Mouse (Mus musculus) heart, adult 9 months (tissue): Measurements from ENCODE around the gene Nr3c2.

ENCODE experiments used
- DNase-seq, 2 experiments: peaks; one replicate each; pipeline ENCODE4 v3.0.0; 2022; ENCODE audit warnings: low spot score in 2 of 2

Gene Nr3c2

DNA sequence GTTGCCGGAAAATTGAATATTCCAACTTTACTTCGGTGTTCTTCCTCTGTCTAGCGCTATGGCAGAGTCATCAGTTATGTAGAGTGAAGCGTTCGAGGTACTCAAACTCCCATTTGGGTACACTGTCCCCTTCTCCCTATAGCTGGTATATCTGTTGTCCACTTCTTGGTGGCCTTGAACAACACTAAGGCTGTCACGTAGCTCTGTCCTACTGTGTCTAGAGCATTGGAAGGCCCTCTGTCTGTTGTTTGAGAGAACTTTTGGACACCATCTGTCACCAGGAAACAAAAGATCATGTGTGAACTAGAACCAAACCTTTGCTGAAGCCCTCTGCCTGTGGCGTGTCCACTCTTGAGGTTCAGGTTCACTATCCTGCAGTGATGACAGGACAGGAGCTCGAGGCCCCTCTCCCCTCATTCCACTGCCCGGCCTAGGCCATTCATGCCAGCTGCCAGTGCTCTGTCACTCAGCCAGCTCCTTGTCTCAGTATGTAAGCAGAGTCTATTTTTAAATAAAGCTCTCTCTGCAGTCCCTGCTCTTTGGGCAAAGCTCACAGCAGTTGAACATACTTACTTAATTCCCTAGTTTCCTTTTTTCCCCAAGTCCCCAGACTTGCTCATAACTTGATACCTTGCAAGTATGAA is 72.6 kb downstream of the Nr3c2 start:
- DNase-seq = peak; percentile 27 to 36

DNA sequence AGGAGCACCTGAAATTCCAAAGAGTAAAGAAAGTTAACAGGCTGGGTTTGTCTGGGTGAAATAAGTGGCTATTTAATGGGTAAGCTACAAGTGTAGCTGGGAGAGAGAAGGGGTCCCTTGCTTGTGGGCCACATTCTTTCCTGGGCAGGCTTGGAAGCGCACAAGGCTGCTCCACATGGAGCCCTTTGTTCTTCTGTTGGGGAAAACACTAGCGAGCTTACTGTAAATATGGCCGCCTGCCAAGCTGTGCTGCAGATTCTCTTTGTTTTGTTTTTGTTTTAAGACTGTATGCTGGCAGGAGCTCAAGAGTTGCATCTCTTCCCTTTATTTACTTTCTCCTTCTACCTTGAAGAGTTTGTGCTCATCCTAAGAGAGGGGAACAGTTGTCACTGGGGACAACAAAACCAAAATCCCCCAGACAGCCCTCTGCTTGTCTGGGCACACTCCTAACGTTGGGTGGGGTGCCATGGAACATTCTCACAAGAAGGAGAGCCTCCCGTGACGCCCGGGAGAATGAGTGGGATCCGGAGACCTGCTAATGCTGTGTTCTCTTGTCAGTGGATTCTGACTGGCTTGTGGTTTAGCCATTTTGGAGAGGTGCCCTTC is 73.8 kb downstream of the Nr3c2 start:
- peak in 1 of 2 experiments; percentile 28 for DNase-seq

DNA sequence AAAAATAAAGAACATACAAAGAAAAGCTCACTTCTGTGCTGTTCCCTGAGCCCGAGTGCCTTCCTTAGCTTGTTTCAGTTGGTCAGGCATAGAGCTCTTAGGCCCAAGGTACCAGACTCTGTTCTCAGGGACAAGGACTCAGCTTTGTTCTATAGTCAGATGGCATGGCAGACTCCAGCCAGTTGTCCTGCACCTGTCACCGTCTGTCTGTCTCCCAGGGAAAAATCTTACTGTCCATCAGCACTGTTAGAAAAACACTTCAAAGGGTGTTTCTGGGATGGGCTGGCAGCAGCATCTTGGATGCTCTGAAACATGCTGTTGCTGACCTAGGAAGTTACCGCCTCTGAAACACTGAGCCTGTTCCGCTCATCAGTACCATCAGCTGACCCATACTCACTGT is 78.7 kb downstream of the Nr3c2 start:
- DNase-seq = no peak

DNA sequence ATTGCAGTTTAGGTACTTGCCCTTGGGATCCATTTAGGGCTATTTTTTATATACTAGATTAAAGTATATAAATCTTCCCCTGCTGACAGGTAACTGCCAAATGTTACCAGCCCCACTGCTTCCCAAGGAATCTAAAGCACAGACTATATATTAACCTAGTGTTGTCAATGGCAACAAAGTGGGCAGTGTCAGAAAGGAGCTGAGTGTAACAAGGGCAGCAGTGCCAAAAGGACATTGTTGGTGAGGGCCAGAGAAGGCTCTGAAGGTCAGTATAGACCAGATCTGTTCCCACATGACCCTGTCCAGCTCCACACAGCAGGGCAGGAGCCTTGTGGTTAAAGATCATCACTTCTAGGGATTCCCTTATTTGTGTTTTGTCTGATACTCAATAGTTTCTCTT is 84.8 kb downstream of the Nr3c2 start:
- no peak for DNase-seq

DNA sequence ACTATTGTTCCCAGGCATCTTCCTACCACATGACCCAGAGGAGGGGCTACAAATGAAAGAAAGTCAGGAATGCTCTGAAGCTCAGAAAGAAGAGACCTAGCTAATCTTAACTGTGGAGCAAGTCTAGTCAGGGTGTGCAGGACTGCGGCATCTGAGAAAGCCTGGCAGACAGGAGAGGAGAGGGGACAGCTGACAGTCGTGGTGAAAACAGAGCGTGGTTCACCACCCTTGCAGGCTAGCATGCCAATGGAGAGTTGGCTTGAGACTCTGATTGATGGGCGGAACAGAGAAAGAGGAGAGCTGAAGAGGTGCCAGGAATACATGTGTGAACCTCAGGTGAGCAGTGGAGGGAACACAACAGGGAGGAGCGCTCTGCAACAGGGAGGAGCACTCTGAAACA is 85.6 kb downstream of the Nr3c2 start:
- DNase-seq = no peak

DNA sequence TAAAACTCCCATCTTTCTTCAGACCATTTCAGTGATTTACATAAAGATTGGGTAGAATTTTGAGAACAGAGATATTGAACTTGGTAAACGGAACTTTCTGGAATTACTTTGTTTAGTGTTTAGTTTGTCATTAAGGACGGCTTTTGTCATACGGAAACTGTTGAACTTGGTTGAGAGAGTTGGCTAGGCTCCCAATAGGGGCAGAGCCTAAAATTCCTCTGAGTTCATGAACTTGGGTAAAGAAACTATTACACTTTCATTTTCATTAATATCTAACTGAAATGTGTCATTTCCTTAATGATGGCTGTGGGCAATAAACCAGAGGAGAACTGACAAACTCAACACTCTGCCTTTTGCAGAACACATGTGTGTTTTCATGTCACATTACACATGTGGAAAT is 88.6 kb downstream of the Nr3c2 start:
- peak in 1 of 2 experiments; percentile 38 for DNase-seq

DNA sequence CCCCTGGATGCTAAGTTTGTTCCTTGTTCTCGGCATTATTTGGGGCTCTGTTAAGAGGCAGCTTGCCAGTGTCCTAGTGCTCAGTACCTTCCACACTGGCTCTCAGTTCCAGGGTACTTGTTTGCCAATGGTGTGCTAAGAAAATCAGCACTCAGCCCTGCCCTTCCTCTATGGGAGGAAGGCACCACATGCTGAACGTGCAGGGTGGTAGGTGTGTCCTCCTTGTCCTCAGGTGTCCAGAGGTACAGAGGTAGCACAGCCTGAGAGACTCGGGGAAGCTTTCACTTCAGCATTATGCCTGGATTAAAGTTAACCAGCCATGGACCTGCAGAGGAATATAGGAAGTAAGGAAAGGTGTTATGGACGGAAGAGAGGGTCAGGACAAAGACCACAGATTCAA is 99.0 kb downstream of the Nr3c2 start:
- DNase-seq = no peak

DNA sequence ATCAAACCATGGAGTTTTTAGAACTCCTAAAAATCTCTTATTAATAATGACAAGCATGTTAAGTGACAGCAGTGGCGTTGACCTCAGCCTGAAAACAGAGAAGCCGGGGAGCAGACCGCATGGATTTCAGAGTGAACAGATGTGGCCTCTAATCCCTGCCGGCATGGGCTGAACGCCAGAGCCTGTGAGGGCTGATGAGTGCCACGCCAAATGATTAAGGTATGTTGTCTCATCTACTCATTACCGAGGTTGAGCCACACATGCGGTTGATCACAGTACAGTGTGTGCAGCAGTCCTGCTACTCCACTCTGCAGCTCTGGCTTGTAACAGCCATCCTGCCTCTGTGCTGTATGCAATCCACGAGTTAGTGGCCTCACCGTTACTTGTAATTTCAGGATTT is 110.2 kb downstream of the Nr3c2 start:
- DNase-seq = peak in 1 of 2 experiments; percentile 19

DNA sequence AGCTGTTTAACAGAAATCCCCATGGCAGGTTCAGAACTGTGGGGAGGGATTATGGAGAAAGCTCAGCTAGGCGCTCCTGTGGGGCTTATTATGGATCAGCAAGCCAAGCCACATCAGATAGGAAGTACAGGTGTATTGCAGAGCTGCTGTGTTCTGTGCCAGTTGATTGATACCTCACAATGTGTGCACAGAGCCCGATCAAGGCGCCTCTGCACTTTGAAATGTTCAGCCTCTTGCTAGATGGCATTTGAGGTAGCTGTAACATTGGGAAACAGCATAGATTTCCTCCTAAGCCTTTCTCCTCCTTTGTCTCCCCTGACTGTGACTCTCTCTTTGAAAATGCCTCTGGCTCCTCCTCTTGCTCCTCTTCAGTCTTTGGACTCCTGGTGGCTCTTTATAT is 112.7 kb downstream of the Nr3c2 start:
- DNase-seq = no peak

DNA sequence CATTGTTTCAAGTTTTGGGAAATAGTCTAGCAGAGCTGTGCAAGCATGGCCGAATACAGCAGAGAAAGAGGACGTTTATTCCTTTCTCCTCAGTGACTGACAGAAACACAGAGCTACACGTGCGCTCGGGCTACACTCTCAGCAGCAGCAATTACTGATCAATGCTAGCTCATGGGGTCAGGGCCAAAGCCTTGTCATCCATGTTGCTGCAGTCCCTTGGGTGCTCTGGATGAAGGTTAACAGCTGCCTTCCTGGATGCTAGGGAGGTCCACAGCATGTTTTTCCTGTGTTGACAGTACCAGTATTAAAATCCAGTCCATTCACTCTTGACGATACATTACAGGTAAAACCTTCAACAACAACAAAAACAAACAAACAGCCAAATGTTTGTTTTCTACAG is 113.4 kb downstream of the Nr3c2 start:
- DNase-seq = peak; percentile 30 to 54

DNA sequence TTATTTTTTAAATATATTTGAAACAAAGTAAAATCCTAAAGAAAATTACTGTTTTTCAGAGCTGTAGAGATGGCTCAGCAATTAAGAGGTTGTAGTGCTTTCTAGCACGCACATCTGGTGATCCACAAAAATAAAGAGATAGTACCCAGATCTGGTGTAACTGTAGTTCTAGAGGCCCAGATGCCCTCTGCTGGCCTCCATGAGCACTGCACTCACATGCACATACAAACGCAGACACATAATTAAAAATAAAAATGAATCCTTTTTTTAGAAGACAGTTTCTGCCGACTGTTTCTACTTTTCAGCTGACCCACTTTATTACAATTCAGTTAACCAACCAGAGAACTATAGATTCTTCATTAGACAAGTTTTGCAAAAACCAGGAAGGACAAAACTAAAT is 117.5 kb downstream of the Nr3c2 start:
- DNase-seq = no peak

DNA sequence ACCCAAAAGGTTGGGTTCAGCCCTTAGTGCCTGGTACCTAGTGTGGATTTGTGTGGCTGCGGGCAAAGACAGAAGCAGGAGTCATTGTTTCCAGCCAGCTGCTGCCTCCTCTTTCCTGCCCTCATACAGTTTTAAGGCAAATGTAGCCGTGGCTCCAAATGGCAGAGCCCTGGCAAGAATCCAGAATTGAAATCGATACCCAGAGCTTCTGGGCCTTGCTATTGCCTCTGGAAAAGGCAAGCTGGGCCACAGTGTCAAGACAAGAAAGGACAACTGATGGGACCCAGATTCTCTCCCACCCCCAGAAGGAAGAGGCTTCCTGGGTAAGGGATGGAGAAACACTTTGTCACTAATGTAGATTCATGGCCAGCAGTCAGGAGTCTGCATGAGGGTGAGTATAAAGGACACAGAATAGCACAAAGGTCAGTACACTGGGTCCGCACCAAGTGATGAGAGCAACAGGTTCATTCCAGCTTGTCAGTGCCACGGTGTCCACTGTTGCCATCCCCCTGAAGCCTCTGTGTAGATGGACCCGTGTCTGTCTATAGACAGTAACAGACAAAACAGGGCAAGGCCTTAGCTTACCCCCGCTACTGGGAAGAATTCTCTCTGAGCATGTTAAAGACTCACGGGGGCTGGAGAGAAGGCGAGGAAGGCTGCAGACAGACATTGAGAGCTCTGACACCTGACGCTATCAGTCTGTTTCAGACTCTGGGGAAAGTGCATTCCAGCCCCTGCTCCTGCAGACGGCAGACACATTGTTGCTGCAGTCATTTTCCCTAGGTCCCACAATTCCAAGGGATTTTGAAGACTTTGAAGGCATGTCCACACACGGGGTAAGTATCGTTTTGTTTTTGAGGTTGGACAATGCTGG is 124.8 kb downstream of the Nr3c2 start:
- no peak for DNase-seq

DNA sequence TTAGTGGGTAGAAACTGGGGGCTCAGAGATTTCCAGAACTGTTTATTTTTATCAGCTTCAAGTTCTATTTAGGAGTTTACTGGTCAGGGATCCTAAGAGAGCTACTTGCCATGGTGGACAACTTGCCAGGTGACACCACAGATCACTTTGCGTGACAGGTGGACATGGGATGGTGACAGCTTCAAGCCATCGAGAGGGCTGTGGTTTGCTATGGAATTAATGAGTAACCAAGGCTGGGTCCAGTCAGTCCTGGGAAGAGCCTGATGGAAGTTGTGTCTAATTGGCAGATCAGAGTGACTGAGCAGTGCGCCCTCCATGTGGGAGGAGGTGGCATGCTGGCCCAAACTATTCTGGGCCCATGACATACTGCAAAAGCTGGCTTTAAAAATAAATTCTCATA is 132.0 kb downstream of the Nr3c2 start:
- DNase-seq = peak in 1 of 2 experiments; percentile 30

DNA sequence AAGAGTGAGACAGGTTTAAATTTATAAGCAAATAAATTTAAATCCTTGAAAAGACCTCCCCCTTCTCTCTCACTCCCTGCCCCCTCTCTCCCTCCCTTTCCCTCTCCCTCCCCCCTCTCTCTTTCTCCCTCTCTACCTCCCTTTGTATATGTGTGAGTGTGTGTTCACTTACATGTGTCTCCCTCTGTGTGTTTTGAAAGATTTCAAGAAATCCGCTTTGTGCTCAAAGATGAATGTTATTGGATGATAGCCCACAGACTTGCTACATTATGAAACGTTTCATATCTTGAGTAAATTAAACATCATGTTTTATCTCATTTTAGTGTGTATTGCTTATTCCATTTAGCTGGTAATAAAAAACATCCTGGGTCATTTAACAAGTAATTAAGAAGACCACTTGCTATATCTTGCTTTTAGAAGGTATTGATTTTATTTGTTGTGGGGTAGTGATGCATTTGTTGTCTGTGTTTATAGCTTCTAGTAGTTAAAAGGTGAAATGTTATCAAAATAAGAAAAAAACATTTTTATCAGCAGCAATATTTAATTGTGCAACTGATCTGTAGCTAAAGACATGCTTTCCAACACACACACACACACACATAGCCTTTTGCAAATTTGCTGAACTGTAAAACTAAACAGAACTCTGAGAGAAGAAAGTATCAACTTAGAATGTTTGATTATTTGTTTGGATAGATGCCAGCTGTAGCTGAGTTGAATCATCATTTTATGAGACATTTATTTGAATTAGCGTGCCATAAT is 134.6 kb downstream of the Nr3c2 start:
- no peak for DNase-seq

DNA sequence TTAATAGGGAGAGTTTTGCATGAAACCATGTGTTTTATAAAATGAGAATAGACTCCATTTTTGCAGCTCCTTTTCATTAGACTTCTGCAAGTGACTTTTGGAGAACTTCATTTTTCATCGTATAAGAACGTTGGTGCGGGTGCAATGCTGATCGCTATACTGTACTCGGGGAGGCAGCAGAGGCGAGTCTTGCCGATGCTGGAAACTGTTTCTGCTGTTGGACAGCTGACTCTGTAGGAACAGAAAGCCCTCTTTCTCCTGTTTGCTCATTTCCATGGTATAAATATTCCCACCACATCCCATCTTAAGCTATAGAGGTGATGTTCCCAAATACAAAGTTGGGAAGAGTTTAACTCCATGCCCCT is 135.2 kb downstream of the Nr3c2 start:
- no peak for DNase-seq

DNA sequence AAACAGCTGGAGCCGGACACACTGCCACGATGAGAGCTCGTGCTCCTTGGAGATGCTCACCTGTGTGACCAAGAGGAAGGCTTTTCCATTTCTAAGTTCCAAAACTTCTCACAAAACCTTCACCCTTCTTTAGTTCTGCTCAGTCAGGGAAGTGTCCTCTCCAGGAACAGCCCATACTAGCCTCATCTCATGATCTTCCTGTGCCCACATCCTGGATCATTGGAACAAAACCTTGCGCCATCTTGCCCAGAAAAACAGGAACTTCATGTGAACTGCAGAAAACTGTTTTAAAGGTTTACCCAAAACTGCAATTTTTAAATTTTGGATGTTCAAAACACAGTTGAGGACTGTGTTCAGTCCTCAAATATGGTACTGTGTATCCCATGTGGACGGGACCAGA is 142.0 kb downstream of the Nr3c2 start:
- DNase-seq = no peak

DNA sequence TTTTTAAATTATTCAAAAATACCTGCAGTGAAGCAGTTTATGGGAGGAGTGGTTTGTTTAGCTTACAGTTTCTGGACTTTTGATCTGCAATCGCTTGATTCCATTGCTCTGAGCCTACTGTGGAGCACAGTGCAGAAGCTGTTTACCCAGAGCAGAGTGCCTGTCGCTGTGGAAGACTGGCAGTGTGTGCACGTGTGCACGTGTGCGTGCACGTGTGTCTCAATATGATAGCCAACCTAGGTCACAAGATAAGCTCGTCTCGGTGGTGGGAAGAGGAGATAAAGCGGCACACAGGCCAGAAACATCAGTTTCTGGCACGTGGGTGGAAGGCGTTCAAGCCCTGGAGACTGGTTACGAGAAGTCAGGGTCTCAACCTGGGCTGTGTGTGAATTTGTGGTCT is 145.6 kb downstream of the Nr3c2 start:
- peak; percentile 28 to 62 for DNase-seq

DNA sequence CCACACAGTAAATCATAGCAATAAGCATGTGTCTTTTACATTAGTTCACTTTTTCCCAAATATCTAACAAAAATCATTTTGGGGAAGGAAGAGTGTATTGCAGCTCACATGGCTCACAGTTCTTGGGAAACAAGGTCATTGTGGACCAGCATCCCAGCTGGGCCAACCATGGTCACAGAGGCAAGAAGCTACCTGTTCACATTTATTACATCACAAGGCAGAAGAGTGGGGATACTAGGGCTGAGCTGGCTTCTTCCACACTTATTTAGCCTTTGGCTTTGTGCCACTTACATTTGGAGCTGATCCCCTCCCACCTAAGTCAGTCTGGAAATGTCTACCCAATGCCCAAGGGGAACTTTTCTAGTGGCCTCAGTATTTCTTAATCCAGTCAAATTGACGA is 146.5 kb downstream of the Nr3c2 start:
- DNase-seq = no peak

DNA sequence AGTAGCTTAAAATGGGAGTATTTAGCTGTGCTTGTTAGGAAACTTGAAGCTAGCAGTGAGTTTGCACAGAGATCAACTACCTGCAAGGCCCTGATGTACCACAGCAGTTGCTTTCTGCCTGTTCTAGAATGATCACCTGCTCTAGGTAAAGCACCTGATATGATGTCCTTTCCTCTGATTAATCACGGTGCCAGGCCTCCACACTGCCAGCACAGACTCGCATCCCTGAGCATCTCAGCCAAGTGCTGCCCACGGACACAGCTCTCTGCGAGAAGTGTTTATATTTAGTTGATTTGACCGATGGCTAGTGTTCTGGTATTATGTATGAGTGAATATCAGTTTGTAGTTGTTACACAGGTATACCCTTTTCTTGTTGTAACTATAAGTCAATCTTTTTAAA is 147.0 kb downstream of the Nr3c2 start:
- DNase-seq = no peak

DNA sequence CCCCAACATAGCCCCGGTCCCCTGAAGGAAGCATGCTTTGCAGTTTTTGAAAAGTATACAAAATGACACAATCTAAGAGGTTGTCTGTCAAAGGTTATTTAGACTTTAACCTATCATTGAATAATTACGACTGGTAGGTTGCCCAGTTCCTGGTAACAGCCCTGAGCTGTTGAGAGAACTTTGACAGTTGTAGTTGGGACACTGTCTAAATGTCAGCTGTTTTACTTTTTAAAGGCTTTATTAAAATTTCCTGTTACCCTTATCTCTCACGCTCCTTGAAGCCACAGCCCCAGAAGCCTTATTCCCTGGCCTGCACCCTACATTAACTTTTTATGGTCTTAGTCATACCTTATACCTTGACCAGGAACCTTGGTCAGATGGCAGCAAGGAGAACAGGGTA is 147.5 kb downstream of the Nr3c2 start:
- no peak for DNase-seq

DNA sequence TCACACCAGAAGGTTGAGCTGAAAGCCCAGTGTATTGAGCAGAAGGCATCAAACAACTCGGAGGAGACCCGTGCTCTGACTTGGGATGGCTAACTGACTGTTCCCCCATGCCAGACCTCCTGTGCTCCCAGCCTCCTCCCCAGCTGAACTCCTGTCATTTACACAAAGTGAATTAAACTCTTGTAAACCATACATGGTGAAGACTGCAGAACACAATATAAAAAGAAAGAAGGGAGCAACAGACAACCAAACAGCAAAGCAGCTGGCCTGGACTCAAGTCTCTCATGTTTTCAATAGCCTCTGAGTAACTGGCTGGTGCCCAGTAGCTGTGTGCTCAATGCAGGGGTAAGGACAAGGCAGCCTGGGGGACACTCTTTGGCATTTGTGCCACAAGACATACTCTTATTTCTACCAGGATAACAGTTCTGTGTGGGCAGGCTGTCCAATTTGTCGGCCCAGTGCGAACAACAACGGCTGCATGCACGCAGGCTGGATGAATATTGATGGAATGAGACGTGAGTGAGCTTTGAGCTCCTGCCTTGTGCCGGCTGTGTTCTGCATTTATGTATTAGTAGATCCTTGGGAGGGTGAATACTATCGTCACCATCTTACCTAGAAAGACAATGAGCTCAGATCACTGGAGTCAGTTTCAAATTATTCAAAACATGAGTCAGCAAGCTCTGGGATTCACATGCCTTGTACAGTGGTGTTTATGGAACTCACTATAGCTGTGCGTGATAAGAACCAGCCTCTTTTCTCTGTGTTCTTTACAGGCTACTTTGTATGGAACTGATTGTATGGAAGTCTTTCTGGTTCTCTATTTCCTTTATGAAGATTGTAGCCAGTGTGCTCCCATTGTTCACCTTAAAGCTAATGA is 152.4 kb downstream of the Nr3c2 start:
- DNase-seq = no peak
